Mouse (Mus musculus) ES-E14 (cell line): ENCODE measurements at regions not wholly inside any gene's neighbourhood (a gene's known extent, or its start where the extent isn't known, plus 50 kb on each side); places are given as distances from the start of the nearest gene placed in this dataset.
"Not testable (repeated sequence)": the region's sequence is repeated elsewhere in the genome, so short reads cannot be mapped to it uniquely, and the experiment has no call there.

Experiments used
- DNase-seq: peaks from one replicate; pipeline ENCODE4 v3.0.0-alpha.2; 2013; ENCODE audit warnings: low read depth, low spot score
- H3K27ac ChIP-seq: 2 replicates; pipeline ENCODE4 v1.5.1; 2012; ENCODE audit warnings: low read depth, mild to moderate bottlenecking, low read length, moderate library complexity, mixed read lengths; ENCODE audit not compliant: poor library complexity, insufficient read depth, severe bottlenecking
- H3K36me3 ChIP-seq: 2 replicates; pipeline ENCODE4 v1.6.1; 2012; ENCODE audit warnings: mild to moderate bottlenecking, low read length, moderate library complexity, mixed read lengths; ENCODE audit not compliant: control insufficient read depth, poor library complexity, insufficient read depth, severe bottlenecking
- H3K4me1 ChIP-seq, 2 experiments: fragments of 150-350 bp in 1 of 2; sonication (generic) in 1 of 2; 2 replicates each; pipeline ENCODE4 v1.6.1; 2012; ENCODE audit warnings: low read length in 2 of 2, mild to moderate bottlenecking in 1 of 2, mixed read lengths in 1 of 2; ENCODE audit not compliant: control insufficient read depth in 2 of 2, insufficient read depth in 2 of 2, poor library complexity in 1 of 2
- H3K4me3 ChIP-seq, 2 experiments: fragments of 150-350 bp in 1 of 2; sonication (generic) in 1 of 2; 2 replicates each; pipeline ENCODE4 v1.5.1; 2012; ENCODE audit warnings: low read length in 2 of 2, low read depth in 1 of 2, mild to moderate bottlenecking in 1 of 2, mixed read lengths in 1 of 2; ENCODE audit not compliant: insufficient read depth in 1 of 2, poor library complexity in 1 of 2, severe bottlenecking in 1 of 2
- H3K9ac ChIP-seq: 2 replicates; pipeline ENCODE4 v1.6.1; 2012; ENCODE audit warnings: low read depth, mild to moderate bottlenecking, low read length, mixed read lengths; ENCODE audit not compliant: poor library complexity, insufficient read depth, severe bottlenecking
- H3K9me3 ChIP-seq: fragments of 150-350 bp; sonication (generic); 2 replicates; pipeline ENCODE4 v1.6.1; 2012; ENCODE audit warnings: low read depth, mild to moderate bottlenecking, low read length; ENCODE audit not compliant: control insufficient read depth, insufficient read depth
- CHD2 ChIP-seq: IDR thresholded peaks from 2 replicates; pipeline ENCODE4 v1.6.1; 2014; ENCODE audit warnings: mild to moderate bottlenecking, low read depth, low read length, inconsistent platforms
- HCFC1 ChIP-seq: IDR thresholded peaks from 2 replicates; pipeline ENCODE4 v1.6.1; 2012; ENCODE audit warnings: low read length, inconsistent platforms, borderline replicate concordance; ENCODE audit not compliant: insufficient read depth
- MAFK ChIP-seq: IDR thresholded peaks from 2 replicates; pipeline ENCODE4 v1.6.1; 2014; ENCODE audit warnings: mild to moderate bottlenecking, low read depth, low read length, inconsistent platforms; ENCODE audit not compliant: insufficient read depth
- ZC3H11A ChIP-seq: IDR thresholded peaks from 2 replicates; pipeline ENCODE4 v1.6.1; 2012; ENCODE audit warnings: low read depth, mild to moderate bottlenecking, inconsistent platforms, low read length, borderline replicate concordance
- ZNF384 ChIP-seq: IDR thresholded peaks from 2 replicates; pipeline ENCODE4 v1.6.1; 2012; ENCODE audit warnings: low read depth, low read length, inconsistent platforms
- in situ Hi-C, 2 experiments: fragments of 600-800 bp; cut with MboI; formaldehyde crosslinking; loops; one replicate each; pipeline ENCODE4 v1.15.1; 2025; ENCODE audit warnings: low sequenced_read_pairs in 2 of 2, inconsistent platforms in 1 of 2; ENCODE audit not compliant: unreplicated experiment in 2 of 2

GRCm38 (mm10) chr3:155723011-155723510 is 629.8 kb downstream of the Lrriq3 start:
- TF ChIP-seq MAFK (no peak), ZNF384 (no peak), CHD2 (no peak), ZC3H11A (no peak), HCFC1 (no peak)
- no peak for DNase-seq

GRCm38 (mm10) chr3:155742421-155742820 is 649.2 kb downstream of the Lrriq3 start:
- no peaks in the 10 kb centered on the region for H3K9me3 ChIP-seq
- no peak overlapping the region for H3K27ac ChIP-seq
- in situ Hi-C loops: no loop called here
- H3K36me3 ChIP-seq: no peaks in the 10 kb centered on the region
- no peak overlapping the region for H3K4me3 ChIP-seq
- H3K4me1 ChIP-seq: no peaks in the 10 kb centered on the region
- no peak for TF ChIP-seq ZNF384
- no peak for TF ChIP-seq MAFK
- TF ChIP-seq ZC3H11A: no peak
- no peak for TF ChIP-seq CHD2
- no peak for TF ChIP-seq HCFC1
- no peak for DNase-seq
- no peak overlapping the region for H3K9ac ChIP-seq

More at GRCm38 (mm10) chr3:155723011-155723510, 629.8 kb downstream of the Lrriq3 start:
- Histone ChIP-seq H3K36me3 (no peaks in the 10 kb centered on the region), H3K4me3 (no peak overlapping the region), H3K27ac (no peak overlapping the region), H3K4me1 (no peaks in the 10 kb centered on the region), H3K9ac (no peak overlapping the region), H3K9me3 (no peaks in the 10 kb centered on the region)
- in situ Hi-C loops: no loop called here

GRCm38 (mm10) chr3:155746601-155747000 is 653.4 kb downstream of the Lrriq3 start:
- H3K9ac ChIP-seq, in situ Hi-C loops, H3K27ac ChIP-seq, DNase-seq, H3K9me3 ChIP-seq, H3K4me3 ChIP-seq, H3K36me3 ChIP-seq, H3K4me1 ChIP-seq: not testable (repeated sequence)

DNA sequence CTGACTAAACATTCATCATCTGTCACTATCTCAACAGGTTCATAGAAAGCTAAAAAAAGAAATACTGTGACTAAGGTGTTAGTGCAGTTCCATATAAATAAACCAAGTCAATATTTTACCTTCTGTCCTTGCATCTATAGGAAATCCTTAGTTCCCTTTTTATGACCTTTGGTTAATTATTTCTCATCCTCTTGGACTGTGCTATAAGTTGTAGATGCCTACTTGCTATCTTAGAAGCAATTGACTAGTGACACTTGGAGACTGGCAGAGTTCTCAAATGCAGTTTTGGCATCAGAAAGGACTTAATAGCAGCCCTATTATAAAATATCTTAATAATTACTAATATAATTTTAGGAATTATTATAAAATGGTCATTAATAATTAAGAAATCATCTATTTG is 654.3 kb downstream of the Lrriq3 start:
- H3K4me3 ChIP-seq: no peak overlapping the region
- no peak for DNase-seq
- TF ChIP-seq ZNF384: no peak
- no peak for TF ChIP-seq HCFC1
- TF ChIP-seq CHD2: no peak
- TF ChIP-seq ZC3H11A: no peak
- no peak for TF ChIP-seq MAFK
- no peaks in the 10 kb centered on the region for H3K9me3 ChIP-seq
- no peak overlapping the region for H3K9ac ChIP-seq
- no peaks in the 10 kb centered on the region for H3K4me1 ChIP-seq
- no peak overlapping the region for H3K27ac ChIP-seq
- H3K36me3 ChIP-seq: no peaks in the 10 kb centered on the region
- in situ Hi-C loops: no loop called here

DNA sequence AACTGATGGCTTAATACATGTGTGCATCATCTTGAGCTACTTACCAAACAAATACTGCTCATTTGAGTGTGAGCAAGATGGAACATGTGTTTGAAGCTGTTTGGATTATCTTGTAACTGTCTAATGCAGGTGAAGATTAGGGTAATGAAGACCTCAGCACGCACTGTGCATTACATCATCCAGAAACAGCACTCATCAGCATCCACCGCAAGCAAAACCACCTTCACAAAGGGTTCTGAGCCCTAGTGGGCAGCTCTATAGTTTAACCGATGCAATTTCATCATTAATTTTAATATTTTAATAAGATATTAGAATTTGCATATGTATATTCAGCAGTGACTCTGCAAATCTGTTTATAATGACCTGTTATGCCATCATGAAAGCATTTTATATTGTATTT is 664.1 kb downstream of the Lrriq3 start:
- no peaks in the 10 kb centered on the region for H3K9me3 ChIP-seq
- no peaks in the 10 kb centered on the region for H3K4me1 ChIP-seq
- H3K9ac ChIP-seq: no peak overlapping the region
- no peak overlapping the region for H3K4me3 ChIP-seq
- no peak for TF ChIP-seq CHD2
- no peak for TF ChIP-seq ZNF384
- no peak for TF ChIP-seq MAFK
- no peak for TF ChIP-seq HCFC1
- H3K36me3 ChIP-seq: no peaks in the 10 kb centered on the region
- no peak for DNase-seq
- H3K27ac ChIP-seq: no peak overlapping the region
- in situ Hi-C loops: no loop called here
